Mouse (Mus musculus): ENCODE results near the gene Hipk2. TPM values are rescaled to one million over a fixed set of nuclear protein-coding genes. Genes with fewer than 3 reads are reported as not detected.

The Hipk2 gene
- polyA plus RNA-seq, 2 experiments: 11.9 to 12.3 TPM

DNA sequence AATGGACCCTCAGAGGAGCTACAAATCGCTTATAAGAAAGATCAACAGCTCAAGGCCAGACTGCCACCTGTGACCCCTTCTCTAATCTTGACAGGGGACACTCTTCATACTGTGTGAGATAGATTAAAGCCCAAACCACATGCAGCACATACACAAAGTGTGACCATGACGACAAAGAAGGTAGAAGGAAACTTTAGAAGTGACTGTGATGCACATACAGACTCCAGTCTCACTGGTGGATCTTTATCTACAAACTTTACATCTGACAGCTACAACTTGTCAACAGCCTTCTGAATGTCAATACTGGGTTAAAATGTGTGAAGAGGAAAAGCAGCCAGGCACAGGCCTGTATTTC is 65.9 kb downstream of the Hipk2 start:
- Histone ChIP-seq H3K27me3 (ENCODE audit: control insufficient read depth, insufficient read depth, low read length) (no peaks in the 10 kb centered on the region), H3K27ac (replicated peaks; ENCODE audit: low read depth, low read length) (no peak overlapping the region), H3K4me2 (replicated peaks; ENCODE audit: low read depth, low read length, severe bottlenecking) (no peak overlapping the region), H3K4me1 (ENCODE audit: control insufficient read depth, insufficient read depth, low read length) (0 out of 2 replicates have a peak, but pooled peaks cover 3% of the 10 kb centered on the region), H3K4me3 (replicated peaks; ENCODE audit: low read length) (no peak overlapping the region), H3K9ac (ENCODE audit: low read depth, low read length, severe bottlenecking) (no peak overlapping the region), H3K36me3 (ENCODE audit: control insufficient read depth, insufficient read depth, low read length) (peaks cover 20% of the 10 kb centered on the region; the same call in 1 of the 2 replicates), H3K9me3 (ENCODE audit: control insufficient read depth, low read length) (no peaks in the 10 kb centered on the region)
- ATAC-seq (ENCODE audit: low FRiP score, low read depth) (no peak), DNase-seq (ENCODE audit: low spot score) (no peak)
- TF ChIP-seq POLR2A (IDR thresholded peaks at IDR 0.05; ENCODE audit: borderline replicate concordance, extremely low read depth, insufficient read depth, insufficient read length): no peak
- WGBS: 62% methylated on average over 2 of the region's 2 CpGs

DNA sequence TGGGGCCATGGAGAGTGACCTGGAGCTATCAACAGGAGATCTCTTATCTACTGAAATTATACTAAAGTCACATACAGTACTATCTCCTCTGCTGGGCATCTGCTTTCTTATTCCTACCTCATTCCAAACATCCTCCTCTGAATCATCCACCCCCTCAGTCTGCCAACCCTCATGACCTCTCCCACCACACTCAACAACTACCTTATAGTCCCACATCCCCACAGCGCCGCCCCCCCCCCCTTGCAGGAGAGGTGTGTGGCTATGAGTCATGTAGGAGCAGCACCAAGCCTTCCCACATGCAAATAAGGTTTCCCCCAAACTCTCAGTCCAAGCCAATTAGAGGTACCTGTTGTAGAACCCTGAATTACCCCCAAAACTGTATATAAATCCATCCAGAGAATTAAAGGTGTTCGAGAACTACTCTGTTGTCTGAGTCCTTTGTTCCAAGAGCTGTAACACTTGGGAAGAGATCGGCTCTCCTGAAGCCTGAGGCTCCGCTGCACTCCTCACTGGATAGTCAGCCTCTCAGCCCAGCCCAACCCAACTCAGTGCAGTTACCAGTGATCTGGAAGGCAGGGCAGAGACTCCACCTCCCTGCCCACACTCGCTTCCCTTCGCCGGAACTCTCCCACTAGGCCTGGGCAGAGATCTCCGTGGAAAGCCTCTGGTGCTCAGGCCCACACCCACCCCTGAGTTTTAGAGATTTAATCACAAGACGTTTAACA is 66.4 kb downstream of the Hipk2 start:
- Histone ChIP-seq H3K4me3 (replicated peaks; ENCODE audit: low read length) (no peak overlapping the region), H3K4me1 (ENCODE audit: control insufficient read depth, insufficient read depth, low read length) (0 out of 2 replicates have a peak, but pooled peaks cover 3% of the 10 kb centered on the region), H3K9ac (ENCODE audit: low read depth, low read length, severe bottlenecking) (no peak overlapping the region), H3K4me2 (replicated peaks; ENCODE audit: low read depth, low read length, severe bottlenecking) (no peak overlapping the region), H3K36me3 (ENCODE audit: control insufficient read depth, insufficient read depth, low read length) (peaks cover 20% of the 10 kb centered on the region; the same call in 1 of the 2 replicates), H3K27me3 (ENCODE audit: control insufficient read depth, insufficient read depth, low read length) (no peaks in the 10 kb centered on the region), H3K27ac (replicated peaks; ENCODE audit: low read depth, low read length) (no peak overlapping the region), H3K9me3 (ENCODE audit: control insufficient read depth, low read length) (no peaks in the 10 kb centered on the region)
- 65% methylated on average over 10 of the region's 10 CpGs for WGBS
- TF ChIP-seq POLR2A (IDR thresholded peaks at IDR 0.05; ENCODE audit: borderline replicate concordance, extremely low read depth, insufficient read depth, insufficient read length): no peak
- ATAC-seq (ENCODE audit: low FRiP score, low read depth): no peak
- no peak for DNase-seq (ENCODE audit: low spot score)

DNA sequence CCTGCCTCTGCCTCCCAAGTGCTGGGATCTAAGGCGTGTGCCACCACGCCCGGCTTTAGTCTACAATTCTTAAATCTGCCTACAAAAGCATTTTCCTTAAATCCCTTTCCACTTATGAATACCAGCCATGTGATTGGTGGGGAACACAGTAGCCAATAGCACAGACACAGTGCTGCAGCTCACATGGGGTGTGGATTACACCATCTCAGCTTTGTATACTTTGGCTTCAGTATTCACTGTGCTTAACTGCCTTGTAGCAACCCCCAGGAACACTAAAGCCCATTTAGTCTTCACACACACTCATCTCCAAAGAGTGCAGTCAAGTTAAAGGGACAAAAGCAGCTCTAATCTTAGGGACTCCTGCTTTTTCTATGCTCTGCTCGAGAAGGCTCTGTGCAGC is 67.6 kb downstream of the Hipk2 start:
- Histone ChIP-seq H3K4me2 (replicated peaks; ENCODE audit: low read depth, low read length, severe bottlenecking) (no peak overlapping the region), H3K4me1 (ENCODE audit: control insufficient read depth, insufficient read depth, low read length) (0 out of 2 replicates have a peak, but pooled peaks cover 3% of the 10 kb centered on the region), H3K27ac (replicated peaks; ENCODE audit: low read depth, low read length) (no peak overlapping the region), H3K27me3 (ENCODE audit: control insufficient read depth, insufficient read depth, low read length) (no peaks in the 10 kb centered on the region), H3K36me3 (ENCODE audit: control insufficient read depth, insufficient read depth, low read length) (0 out of 2 replicates have a peak, but pooled peaks cover 10% of the 10 kb centered on the region), H3K4me3 (replicated peaks; ENCODE audit: low read length) (no peak overlapping the region), H3K9me3 (ENCODE audit: control insufficient read depth, low read length) (no peaks in the 10 kb centered on the region), H3K9ac (ENCODE audit: low read depth, low read length, severe bottlenecking) (no peak overlapping the region)
- 93% methylated on average over 4 of the region's 4 CpGs for WGBS
- ATAC-seq (ENCODE audit: low FRiP score, low read depth) (no peak), DNase-seq (ENCODE audit: low spot score) (no peak)
- TF ChIP-seq POLR2A (IDR thresholded peaks at IDR 0.05; ENCODE audit: borderline replicate concordance, extremely low read depth, insufficient read depth, insufficient read length): no peak

DNA sequence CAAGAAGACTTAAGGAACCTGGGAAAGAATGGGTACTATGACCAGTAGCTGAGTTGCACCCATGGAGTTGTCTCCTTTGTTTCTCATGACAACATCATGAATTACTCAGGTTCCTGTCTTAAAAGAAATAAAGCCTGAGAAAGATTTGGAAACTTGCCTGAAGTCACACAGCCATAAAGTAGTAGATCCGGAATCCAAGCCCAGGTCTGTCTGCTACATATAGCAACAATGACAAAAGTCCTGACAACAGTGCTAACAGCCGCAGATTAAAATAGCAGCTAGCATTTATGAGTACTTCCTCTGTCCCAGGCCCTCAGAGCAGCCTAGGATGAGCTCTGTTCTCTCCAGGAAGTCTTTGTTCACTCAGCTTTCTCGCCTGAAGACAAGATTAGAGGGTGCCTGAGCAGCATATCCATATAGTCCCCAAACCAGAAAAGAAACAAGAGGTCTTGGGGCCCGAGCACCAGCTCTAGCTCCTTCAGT is 69.0 kb downstream of the Hipk2 start:
- Histone ChIP-seq H3K27ac (replicated peaks; ENCODE audit: low read depth, low read length) (no peak overlapping the region), H3K9me3 (ENCODE audit: control insufficient read depth, low read length) (no peaks in the 10 kb centered on the region), H3K36me3 (ENCODE audit: control insufficient read depth, insufficient read depth, low read length) (peaks cover 4% of the 10 kb centered on the region; the same call in 1 of the 2 replicates), H3K9ac (ENCODE audit: low read depth, low read length, severe bottlenecking) (no peak overlapping the region), H3K4me1 (ENCODE audit: control insufficient read depth, insufficient read depth, low read length) (0 out of 2 replicates have a peak, but pooled peaks cover 2% of the 10 kb centered on the region), H3K4me3 (replicated peaks; ENCODE audit: low read length) (no peak overlapping the region), H3K27me3 (ENCODE audit: control insufficient read depth, insufficient read depth, low read length) (no peaks in the 10 kb centered on the region), H3K4me2 (replicated peaks; ENCODE audit: low read depth, low read length, severe bottlenecking) (no peak overlapping the region)
- TF ChIP-seq POLR2A (IDR thresholded peaks at IDR 0.05; ENCODE audit: borderline replicate concordance, extremely low read depth, insufficient read depth, insufficient read length): no peak
- ATAC-seq (ENCODE audit: low FRiP score, low read depth): no peak
- DNase-seq (ENCODE audit: low spot score): no peak
- WGBS: 82% methylated on average over 4 of the region's 4 CpGs

DNA sequence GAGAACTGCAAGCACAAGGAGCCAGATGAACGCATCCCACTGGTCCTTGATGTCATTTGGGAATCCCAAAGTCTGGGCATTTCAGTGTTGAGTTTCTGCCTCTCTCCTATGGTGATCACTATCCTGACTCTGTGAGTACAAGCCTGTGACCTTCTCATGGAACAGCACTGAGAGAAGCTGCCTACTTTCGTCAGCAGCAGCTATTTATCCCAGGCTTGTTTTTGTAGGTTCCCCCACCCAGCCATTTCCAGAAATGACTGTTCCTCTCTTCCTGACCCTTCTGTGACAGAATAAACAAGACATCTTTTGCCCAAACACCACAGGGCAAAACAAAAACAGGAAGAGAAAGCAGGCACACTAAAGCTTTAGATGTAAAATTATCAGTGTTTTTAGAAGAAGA is 70.4 kb downstream of the Hipk2 start:
- ATAC-seq (ENCODE audit: low FRiP score, low read depth): no peak
- Histone ChIP-seq H3K27ac (replicated peaks; ENCODE audit: low read depth, low read length) (no peak overlapping the region), H3K27me3 (ENCODE audit: control insufficient read depth, insufficient read depth, low read length) (no peaks in the 10 kb centered on the region), H3K4me3 (replicated peaks; ENCODE audit: low read length) (no peak overlapping the region), H3K4me1 (ENCODE audit: control insufficient read depth, insufficient read depth, low read length) (no peaks in the 10 kb centered on the region), H3K9ac (ENCODE audit: low read depth, low read length, severe bottlenecking) (no peak overlapping the region), H3K4me2 (replicated peaks; ENCODE audit: low read depth, low read length, severe bottlenecking) (no peak overlapping the region), H3K36me3 (ENCODE audit: control insufficient read depth, insufficient read depth, low read length) (peaks cover 4% of the 10 kb centered on the region; the same call in 1 of the 2 replicates), H3K9me3 (ENCODE audit: control insufficient read depth, low read length) (no peaks in the 10 kb centered on the region)
- TF ChIP-seq POLR2A (IDR thresholded peaks at IDR 0.05; ENCODE audit: borderline replicate concordance, extremely low read depth, insufficient read depth, insufficient read length): no peak
- no peak for DNase-seq (ENCODE audit: low spot score)
- 64% methylated on average over 2 of the region's 2 CpGs for WGBS

Data from limb, embryonic 14.5 days (tissue).